Mouse (Mus musculus) small intestine, adult 2 months (tissue): ENCODE measurements at regions not wholly inside any gene's neighbourhood (a gene's known extent, or its start where the extent isn't known, plus 50 kb on each side); places are given as distances from the start of the nearest gene placed in this dataset.

Source experiments
- CTCF ChIP-seq: fragments of 200-500 bp; IDR thresholded peaks from 2 replicates; pipeline ENCODE4 v1.5.1; 2012; ENCODE audit warnings: low read depth, mild to moderate bottlenecking, control low read depth, inconsistent platforms, low read length, moderate library complexity, mixed read lengths; ENCODE audit not compliant: insufficient replicate concordance, insufficient read length; ENCODE audit errors: extremely low read depth
- POLR2A ChIP-seq: fragments of 200-500 bp; IDR thresholded peaks from 2 replicates; pipeline ENCODE4 v1.6.1; 2012; ENCODE audit warnings: low read depth, mild to moderate bottlenecking, control low read depth, inconsistent platforms, low read length, moderate library complexity

DNA sequence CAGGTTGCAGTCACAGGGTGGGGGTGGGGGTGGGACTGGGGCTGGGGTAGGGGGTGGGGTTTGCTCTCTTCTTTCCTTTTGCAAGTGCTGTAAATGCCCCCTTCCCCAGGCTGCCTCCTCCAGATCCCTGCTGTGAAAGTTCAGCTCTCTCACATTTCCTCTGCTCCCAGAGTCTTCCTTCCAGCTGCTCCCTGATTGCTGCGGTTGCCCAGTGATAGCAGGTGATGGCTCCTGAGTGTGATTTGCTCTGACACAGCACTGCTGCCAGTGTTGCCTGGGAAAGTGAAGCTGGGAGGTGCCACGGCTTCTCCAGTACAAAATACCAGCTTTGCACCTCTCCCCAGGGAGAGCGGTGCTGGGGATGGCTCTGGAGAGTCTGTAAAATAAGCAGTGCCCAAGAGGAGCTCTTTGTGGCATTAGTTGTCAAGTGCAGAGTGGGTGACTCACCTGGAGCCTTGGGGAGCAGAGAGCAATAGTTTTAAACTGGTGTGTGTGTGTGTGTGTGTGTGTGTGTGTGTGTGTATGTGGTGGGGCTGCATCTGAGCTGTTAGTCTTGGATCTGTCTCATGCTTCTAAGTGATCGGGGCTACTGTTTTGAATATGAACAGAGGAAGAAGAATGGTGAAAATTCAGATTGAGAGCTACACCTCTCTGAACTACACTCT lies 461.6 kb downstream of the 1810013L24Rik start:
- TF ChIP-seq CTCF (no peak), POLR2A (no peak)
